Mouse (Mus musculus) liver, embryonic 12.5 days (tissue): ENCODE results near the gene Mctp1. TPM values are rescaled to one million over a fixed set of nuclear protein-coding genes. Genes with fewer than 3 reads are reported as not detected.

ENCODE experiments used
- ATAC-seq: fragments of 200-750 bp; cut with Nextera tagmentation; 2 replicates; pipeline ENCODE4 v1.8.0; 2017; ENCODE audit warnings: moderate number of reproducible peaks, mild to moderate bottlenecking, moderate library complexity
- H3K27ac ChIP-seq: fragments of 300-500 bp; sonication (generic); 2 replicates; pipeline ENCODE4 v1.5.1; 2016; ENCODE audit warnings: mild to moderate bottlenecking
- H3K27me3 ChIP-seq: fragments of 300-500 bp; sonication (generic); replicated peaks from 2 replicates; pipeline ENCODE4 v1.6.1; 2016; ENCODE audit warnings: mild to moderate bottlenecking, moderate library complexity
- H3K36me3 ChIP-seq: fragments of 300-500 bp; sonication (generic); 2 replicates; pipeline ENCODE4 v1.6.1; 2016; ENCODE audit warnings: mild to moderate bottlenecking, moderate library complexity
- H3K4me1 ChIP-seq: fragments of 300-500 bp; sonication (generic); 2 replicates; pipeline ENCODE4 v1.6.1; 2016
- H3K4me2 ChIP-seq: fragments of 300-500 bp; sonication (generic); 2 replicates; pipeline ENCODE4 v1.6.1; 2016; ENCODE audit warnings: mild to moderate bottlenecking, moderate library complexity
- H3K4me3 ChIP-seq: fragments of 300-500 bp; sonication (generic); 2 replicates; pipeline ENCODE4 v1.5.1; 2016; ENCODE audit warnings: mild to moderate bottlenecking, moderate library complexity
- H3K9ac ChIP-seq: fragments of 300-500 bp; sonication (generic); 2 replicates; pipeline ENCODE4 v1.6.1; 2016; ENCODE audit warnings: mild to moderate bottlenecking, moderate library complexity
- H3K9me3 ChIP-seq: fragments of 300-500 bp; sonication (generic); replicated peaks from 2 replicates; pipeline ENCODE4 v1.6.1; 2016; ENCODE audit warnings: mild to moderate bottlenecking, moderate library complexity
- WGBS: fragments of 180-500 bp; shearing (Covaris S2); methylation state at CpG from one replicate; pipeline ENCODE4 v1.1.7; 2016; ENCODE audit not compliant: insufficient replicate concordance; 5-methylcytosine and 5-hydroxymethylcytosine counted together
- polyA plus RNA-seq: library from polyadenylated mRNA; unstranded; fragments of >200 nt; fragmentation: Nextera tagmentation; extraction: Ambion mirVana; gene quantifications from 2 replicates; pipeline ENCODE4 v1.2.1, GENCODE M21; 2016

The Mctp1 gene
- polyA plus RNA-seq, 1 experiment from 2014 or later = 1.6 TPM

GRCm38 (mm10) chr13:76854306-76854705 lies 470.0 kb downstream of the Mctp1 start:
- Histone ChIP-seq H3K4me1 (peaks cover 3% of the 10 kb centered on the region; the same call in 1 of the 2 replicates), H3K36me3 (no peaks in the 10 kb centered on the region)
- 41% methylated on average over 1 of the region's 1 CpGs for WGBS

GRCm38 (mm10) chr13:76855021-76855420 lies 470.7 kb downstream of the Mctp1 start:
- Histone ChIP-seq H3K36me3 (no peaks in the 10 kb centered on the region), H3K4me3 (no peak overlapping the region), H3K9ac (no peak overlapping the region), H3K4me2 (no peak overlapping the region), H3K4me1 (peaks cover 3% of the 10 kb centered on the region; the same call in 1 of the 2 replicates), H3K27me3 (no peaks in the 10 kb centered on the region), H3K9me3 (no peaks in the 10 kb centered on the region), H3K27ac (no peak overlapping the region)
- WGBS = 74% methylated on average over 3 of the region's 3 CpGs
- no peak for ATAC-seq

More at GRCm38 (mm10) chr13:76854306-76854705, 470.0 kb downstream of the Mctp1 start:
- Histone ChIP-seq H3K27ac (no peak overlapping the region), H3K27me3 (no peaks in the 10 kb centered on the region), H3K9ac (no peak overlapping the region), H3K4me3 (no peak overlapping the region), H3K4me2 (no peak overlapping the region), H3K9me3 (no peaks in the 10 kb centered on the region)
- no peak for ATAC-seq

GRCm38 (mm10) chr13:76857024-76857423 lies 472.7 kb downstream of the Mctp1 start:
- Histone ChIP-seq H3K36me3 (no peaks in the 10 kb centered on the region), H3K9ac (no peak overlapping the region), H3K27me3 (no peaks in the 10 kb centered on the region), H3K4me1 (peaks cover 3% of the 10 kb centered on the region; the same call in 1 of the 2 replicates), H3K9me3 (no peaks in the 10 kb centered on the region), H3K4me3 (no peak overlapping the region), H3K4me2 (no peak overlapping the region), H3K27ac (no peak overlapping the region)
- 60% methylated on average over 5 of the region's 5 CpGs for WGBS
- no peak for ATAC-seq

GRCm38 (mm10) chr13:76858078-76858482 lies 473.7 kb downstream of the Mctp1 start:
- H3K36me3 ChIP-seq = no peaks in the 10 kb centered on the region
- no peak overlapping the region for H3K9ac ChIP-seq
- 23% methylated on average over 2 of the region's 2 CpGs for WGBS
- no peak for ATAC-seq
- no peaks in the 10 kb centered on the region for H3K27me3 ChIP-seq
- H3K4me2 ChIP-seq = no peak overlapping the region
- H3K4me3 ChIP-seq = no peak overlapping the region
- no peak overlapping the region for H3K27ac ChIP-seq
- peaks cover 3% of the 10 kb centered on the region; the same call in 1 of the 2 replicates for H3K4me1 ChIP-seq
- H3K9me3 ChIP-seq = no peaks in the 10 kb centered on the region

- H3K4me1 ChIP-seq = no peaks in the 10 kb centered on the region
- no peaks in the 10 kb centered on the region for H3K9me3 ChIP-seq
- H3K36me3 ChIP-seq = no peaks in the 10 kb centered on the region
- no peak overlapping the region for H3K27ac ChIP-seq
- no peak for ATAC-seq
- H3K4me2 ChIP-seq = no peak overlapping the region
- H3K9ac ChIP-seq = no peak overlapping the region
- 61% methylated on average over 3 of the region's 3 CpGs for WGBS
- H3K27me3 ChIP-seq = no peaks in the 10 kb centered on the region
- no peak overlapping the region for H3K4me3 ChIP-seq
Measured at GRCm38 (mm10) chr13:76870291-76870690, 486.0 kb downstream of the Mctp1 start.

GRCm38 (mm10) chr13:76877887-76878763 lies 493.8 kb downstream of the Mctp1 start:
- Histone ChIP-seq H3K27ac (no peak overlapping the region), H3K4me2 (no peak overlapping the region), H3K9me3 (no peaks in the 10 kb centered on the region), H3K9ac (no peak overlapping the region), H3K4me1 (no peaks in the 10 kb centered on the region), H3K36me3 (no peaks in the 10 kb centered on the region), H3K27me3 (no peaks in the 10 kb centered on the region), H3K4me3 (no peak overlapping the region)
- no peak for ATAC-seq
- WGBS = 69% methylated on average over 8 of the region's 8 CpGs

GRCm38 (mm10) chr13:76879008-76879407 lies 494.7 kb downstream of the Mctp1 start:
- Histone ChIP-seq H3K27me3 (no peaks in the 10 kb centered on the region), H3K9me3 (no peaks in the 10 kb centered on the region), H3K4me3 (no peak overlapping the region), H3K4me1 (no peaks in the 10 kb centered on the region), H3K27ac (no peak overlapping the region), H3K4me2 (no peak overlapping the region), H3K36me3 (no peaks in the 10 kb centered on the region), H3K9ac (no peak overlapping the region)
- 66% methylated on average over 3 of the region's 3 CpGs for WGBS
- no peak for ATAC-seq

GRCm38 (mm10) chr13:76884517-76885092 lies 500.3 kb downstream of the Mctp1 start:
- 71% methylated on average over 8 of the region's 8 CpGs for WGBS
- Histone ChIP-seq H3K9ac (no peak overlapping the region), H3K36me3 (no peaks in the 10 kb centered on the region), H3K4me3 (no peak overlapping the region), H3K27me3 (no peaks in the 10 kb centered on the region), H3K4me1 (no peaks in the 10 kb centered on the region), H3K9me3 (no peaks in the 10 kb centered on the region), H3K27ac (no peak overlapping the region), H3K4me2 (no peak overlapping the region)
- no peak for ATAC-seq

GRCm38 (mm10) chr13:76892987-76893386 lies 508.7 kb downstream of the Mctp1 start:
- H3K36me3 ChIP-seq = no peaks in the 10 kb centered on the region
- no peaks in the 10 kb centered on the region for H3K27me3 ChIP-seq
- no peak overlapping the region for H3K27ac ChIP-seq
- H3K9me3 ChIP-seq = no peaks in the 10 kb centered on the region
- H3K9ac ChIP-seq = no peak overlapping the region
- H3K4me1 ChIP-seq = no peaks in the 10 kb centered on the region
- no peak overlapping the region for H3K4me3 ChIP-seq
- H3K4me2 ChIP-seq = no peak overlapping the region
- ATAC-seq = no peak

- Histone ChIP-seq H3K9me3 (no peaks in the 10 kb centered on the region), H3K4me1 (no peaks in the 10 kb centered on the region), H3K27me3 (no peaks in the 10 kb centered on the region), H3K36me3 (no peaks in the 10 kb centered on the region), H3K4me2 (no peak overlapping the region), H3K4me3 (no peak overlapping the region), H3K27ac (no peak overlapping the region), H3K9ac (no peak overlapping the region)
- WGBS = 77% methylated on average over 4 of the region's 4 CpGs
- no peak for ATAC-seq
Measured at GRCm38 (mm10) chr13:76895770-76896456, 511.6 kb downstream of the Mctp1 start.

- no peaks in the 10 kb centered on the region for H3K4me1 ChIP-seq
- no peaks in the 10 kb centered on the region for H3K36me3 ChIP-seq
- no peak for ATAC-seq
- H3K27me3 ChIP-seq = no peaks in the 10 kb centered on the region
- WGBS = 50% methylated on average over 1 of the region's 1 CpGs
- no peak overlapping the region for H3K4me3 ChIP-seq
- H3K9me3 ChIP-seq = 0 out of 2 replicates have a peak, but pooled peaks cover 4% of the 10 kb centered on the region
- no peak overlapping the region for H3K27ac ChIP-seq
- no peak overlapping the region for H3K4me2 ChIP-seq
- no peak overlapping the region for H3K9ac ChIP-seq
Measured at GRCm38 (mm10) chr13:76896457-76896790, 512.1 kb downstream of the Mctp1 start.

GRCm38 (mm10) chr13:76918321-76918720 lies 534.0 kb downstream of the Mctp1 start:
- no peak overlapping the region for H3K4me2 ChIP-seq
- no peaks in the 10 kb centered on the region for H3K9me3 ChIP-seq
- H3K27ac ChIP-seq = no peak overlapping the region
- H3K9ac ChIP-seq = no peak overlapping the region
- WGBS = 89% methylated on average over 1 of the region's 1 CpGs
- H3K4me1 ChIP-seq = no peaks in the 10 kb centered on the region
- H3K36me3 ChIP-seq = no peaks in the 10 kb centered on the region
- no peak for ATAC-seq
- H3K4me3 ChIP-seq = no peak overlapping the region
- no peaks in the 10 kb centered on the region for H3K27me3 ChIP-seq
